Mouse (Mus musculus): ENCODE results near the gene C9orf72.

DNA sequence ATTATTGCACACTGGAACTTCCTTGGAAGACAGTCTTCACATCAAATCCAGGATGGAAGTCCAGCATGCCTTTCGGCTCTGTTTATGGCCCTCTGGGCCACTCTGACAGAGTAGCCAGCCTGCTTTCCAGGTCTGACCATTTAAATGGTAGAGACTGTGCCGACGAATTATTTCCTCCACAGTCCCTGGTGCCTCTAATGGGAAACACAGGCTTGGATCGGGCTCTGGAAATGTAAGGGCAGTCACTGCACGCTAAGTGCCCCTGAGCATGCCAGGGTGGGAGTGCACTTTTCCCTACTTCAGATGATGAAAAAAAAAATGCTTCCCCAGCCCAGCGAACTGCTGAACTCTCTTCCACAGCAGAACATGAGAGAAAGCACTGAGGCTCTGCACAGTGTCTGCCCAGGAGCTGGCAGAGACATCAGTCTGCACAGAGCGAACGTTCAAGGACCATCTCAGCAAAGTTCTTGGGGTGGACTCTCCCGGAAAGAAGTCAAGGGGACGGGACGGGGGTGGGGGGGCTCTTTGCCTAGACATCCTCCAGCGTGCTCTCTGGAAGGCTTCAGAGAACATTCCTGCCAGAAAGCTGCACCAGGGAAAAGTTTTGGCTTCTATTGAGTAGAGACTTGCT lies 82.4 kb downstream of the C9orf72 start:
- TF ChIP-seq POLR2A (IDR thresholded peaks at IDR 0.05; ENCODE audit: low read depth, low read length) (no peak), CTCF (IDR thresholded peaks at IDR 0.05; ENCODE audit: extremely low read depth, insufficient read length, insufficient replicate concordance, low read depth, low read length) (no peak)

Data from small intestine, adult 2 months (tissue).